Mouse (Mus musculus) neural tube, embryonic 15.5 days (tissue): ENCODE measurements around the gene Plpp7. TPM values are rescaled to one million over a fixed set of nuclear protein-coding genes. Genes with fewer than 3 reads are reported as not detected.

ENCODE experiments used
- ATAC-seq: fragments of 200-750 bp; cut with Nextera tagmentation; 2 replicates; pipeline ENCODE4 v1.8.0; 2017; ENCODE audit warnings: mild to moderate bottlenecking, moderate TSS enrichment, moderate library complexity; ENCODE audit not compliant: low FRiP score
- H3K27ac ChIP-seq: fragments of 300-500 bp; sonication (generic); replicated peaks from 2 replicates; pipeline ENCODE4 v1.5.1; 2015; ENCODE audit warnings: mild to moderate bottlenecking, inconsistent platforms
- H3K27me3 ChIP-seq: fragments of 300-500 bp; sonication (generic); replicated peaks from 2 replicates; pipeline ENCODE4 v1.6.1; 2015; ENCODE audit warnings: inconsistent platforms
- H3K36me3 ChIP-seq: fragments of 300-500 bp; sonication (generic); 2 replicates; pipeline ENCODE4 v1.6.1; 2015; ENCODE audit warnings: inconsistent platforms
- H3K4me1 ChIP-seq: fragments of 300-500 bp; sonication (generic); 2 replicates; pipeline ENCODE4 v1.6.1; 2015; ENCODE audit warnings: inconsistent platforms
- H3K4me2 ChIP-seq: fragments of 300-500 bp; sonication (generic); 2 replicates; pipeline ENCODE4 v1.6.1; 2015; ENCODE audit warnings: inconsistent platforms, mild to moderate bottlenecking, moderate library complexity
- H3K4me3 ChIP-seq: fragments of 300-500 bp; sonication (generic); replicated peaks from 2 replicates; pipeline ENCODE4 v1.5.1; 2015; ENCODE audit warnings: mild to moderate bottlenecking, inconsistent platforms
- H3K9ac ChIP-seq: fragments of 300-500 bp; sonication (generic); replicated peaks from 2 replicates; pipeline ENCODE4 v1.6.1; 2015; ENCODE audit warnings: mild to moderate bottlenecking, inconsistent platforms
- H3K9me3 ChIP-seq: fragments of 300-500 bp; sonication (generic); replicated peaks from 2 replicates; pipeline ENCODE4 v1.6.1; 2016; ENCODE audit warnings: inconsistent platforms
- WGBS: fragments of 180-500 bp; shearing (Covaris S2); methylation state at CpG from one replicate; pipeline ENCODE4 v1.1.7; 2015; ENCODE audit warnings: mixed read lengths; 5-methylcytosine and 5-hydroxymethylcytosine counted together
- microRNA-seq: library from miRNA; unstranded; fragments of <30 nt; microRNA quantifications from one replicate; pipeline ENCODE4, GENCODE M21; 2017
- polyA plus RNA-seq: library from polyadenylated mRNA; unstranded; fragments of >200 nt; fragmentation: Nextera tagmentation; extraction: Ambion mirVana; gene quantifications from 2 replicates; pipeline ENCODE4 v1.2.1, GENCODE M21; 2015

Plpp7 gene
- polyA plus RNA-seq, 1 experiment from 2014 or later = 32.6 TPM

GRCm38 (mm10) chr2:32156645-32157044 lies 61.3 kb downstream of the Plpp7 start:
- H3K4me3 ChIP-seq = no peak overlapping the region
- 70% methylated on average over 10 of the region's 10 CpGs for WGBS
- H3K4me2 ChIP-seq = peak overlapping the region; percentile 15; the same call in 1 of the 2 replicates
- peak overlapping the region; percentile 59; the same call in 1 of the 2 replicates for H3K27ac ChIP-seq
- 0 out of 2 replicates have a peak overlapping the region, but pooled peaks have one; percentile 6 for H3K9ac ChIP-seq
- ATAC-seq = no peak
- H3K27me3 ChIP-seq = no peaks in the 10 kb centered on the region
- no peaks in the 10 kb centered on the region for H3K9me3 ChIP-seq
- peaks cover 87% of the 10 kb centered on the region for H3K4me1 ChIP-seq
- H3K36me3 ChIP-seq = no peaks in the 10 kb centered on the region

DNA sequence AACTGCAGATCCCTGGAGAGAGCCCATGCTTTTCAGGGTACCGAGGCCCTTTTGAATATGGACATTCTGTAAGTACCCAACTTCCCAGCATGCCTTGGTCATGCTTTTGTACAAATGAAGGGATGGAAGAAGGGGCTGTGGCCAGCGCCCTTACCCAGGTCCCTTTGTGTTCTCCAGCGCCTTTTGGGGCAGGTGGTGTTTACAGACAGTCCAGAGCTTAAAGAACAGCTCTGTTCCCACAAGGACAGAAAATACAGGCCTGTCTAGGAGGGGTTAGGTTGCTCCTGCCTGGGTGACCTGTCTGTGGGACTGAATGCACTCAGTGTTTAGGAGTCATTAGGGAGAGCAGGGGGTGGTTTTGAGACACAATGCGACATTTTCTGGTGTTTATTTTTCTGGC lies 62.0 kb downstream of the Plpp7 start:
- Histone ChIP-seq H3K4me3 (no peak overlapping the region), H3K4me2 (peak overlapping the region; percentile 15; the same call in 1 of the 2 replicates), H3K9ac (0 out of 2 replicates have a peak overlapping the region, but pooled peaks have one; percentile 6), H3K9me3 (no peaks in the 10 kb centered on the region), H3K4me1 (peaks cover 84% of the 10 kb centered on the region), H3K36me3 (no peaks in the 10 kb centered on the region), H3K27me3 (no peaks in the 10 kb centered on the region), H3K27ac (peak overlapping the region; percentile 59; the same call in 1 of the 2 replicates)
- 13% methylated on average over 4 of the region's 4 CpGs for WGBS
- ATAC-seq = no peak

- Histone ChIP-seq H3K36me3 (no peaks in the 10 kb centered on the region), H3K4me3 (no peak overlapping the region), H3K9me3 (no peaks in the 10 kb centered on the region), H3K27me3 (no peaks in the 10 kb centered on the region), H3K9ac (no peak overlapping the region), H3K4me1 (peaks cover 76% of the 10 kb centered on the region), H3K4me2 (no peak overlapping the region), H3K27ac (no peak overlapping the region)
- no peak for ATAC-seq
- 76% methylated on average over 12 of the region's 12 CpGs for WGBS
Observed at GRCm38 (mm10) chr2:32158616-32159239, 63.4 kb downstream of the Plpp7 start.

Small RNA genes lying within 50 kb of the gene (microRNA-seq; reads per million reads assigned to microRNA genes)
- gene Mir7674 = not detected

Other genes starting within 250 kb of the Plpp7 start
- gene Fibcd1, start 249.5 kb upstream of the Plpp7 start, polyA plus RNA-seq = 4.9 and 6.4 TPM in 2 replicates
- 4.1 and 4.2 TPM in 2 replicates for gene Lamc3, start 208.2 kb upstream of the Plpp7 start, polyA plus RNA-seq
- gene Aif1l, start 145.4 kb upstream of the Plpp7 start, polyA plus RNA-seq = 16.9 and 19.5 TPM in 2 replicates
- 62.0 and 66.0 TPM in 2 replicates for gene Nup214, start 121.1 kb upstream of the Plpp7 start, polyA plus RNA-seq
- gene Fam78a, start 10.7 kb upstream of the Plpp7 start, polyA plus RNA-seq = 0.92 and 3.1 TPM in 2 replicates
- 56.6 and 59.9 TPM in 2 replicates for gene Prrc2b, start 55.6 kb downstream of the Plpp7 start, polyA plus RNA-seq
- gene Pomt1, start 141.1 kb downstream of the Plpp7 start, polyA plus RNA-seq = 30.7 and 30.9 TPM in 2 replicates
- 88.6 and 95.8 TPM in 2 replicates for gene Uck1, start 164.6 kb downstream of the Plpp7 start, polyA plus RNA-seq
- gene Golga2, start 191.9 kb downstream of the Plpp7 start, polyA plus RNA-seq = 27.5 and 31.3 TPM in 2 replicates
- gene Swi5, start 192.5 kb downstream of the Plpp7 start, polyA plus RNA-seq = 421 and 448 TPM in 2 replicates